Mouse (Mus musculus) limb, embryonic 14.5 days (tissue): Measurements from ENCODE around the gene Mnd1. TPM values are rescaled to one million over a fixed set of nuclear protein-coding genes. Genes with fewer than 3 reads are reported as not detected.

Source experiments
- ATAC-seq: fragments of 200-750 bp; cut with Nextera tagmentation; 2 replicates; pipeline ENCODE4 v1.8.0; 2017; ENCODE audit warnings: low read depth, moderate number of reproducible peaks, moderate TSS enrichment; ENCODE audit not compliant: low FRiP score
- DNase-seq: peaks from one replicate; pipeline ENCODE4 v3.0.0-alpha.2; 2015; ENCODE audit warnings: low spot score
- H3K27ac ChIP-seq: fragments of 300-500 bp; sonication (generic); replicated peaks from 2 replicates; pipeline ENCODE4 v1.5.1; 2014; ENCODE audit warnings: low read depth, mild to moderate bottlenecking, low read length, moderate library complexity, mixed read lengths
- H3K27me3 ChIP-seq: fragments of 300-500 bp; sonication (generic); 2 replicates; pipeline ENCODE4 v1.6.1; 2014; ENCODE audit warnings: low read length, mixed read lengths; ENCODE audit not compliant: control insufficient read depth, insufficient read depth
- H3K36me3 ChIP-seq: fragments of 300-500 bp; sonication (generic); 2 replicates; pipeline ENCODE4 v1.6.1; 2014; ENCODE audit warnings: mild to moderate bottlenecking, low read length, moderate library complexity, mixed read lengths; ENCODE audit not compliant: control insufficient read depth, insufficient read depth
- H3K4me1 ChIP-seq: fragments of 300-500 bp; sonication (generic); 2 replicates; pipeline ENCODE4 v1.6.1; 2014; ENCODE audit warnings: antibody characterized with exemption, low read length, mixed read lengths; ENCODE audit not compliant: control insufficient read depth, insufficient read depth
- H3K4me2 ChIP-seq: fragments of 300-500 bp; sonication (generic); replicated peaks from 2 replicates; pipeline ENCODE4 v1.6.1; 2014; ENCODE audit warnings: low read depth, mild to moderate bottlenecking, low read length, moderate library complexity; ENCODE audit not compliant: severe bottlenecking
- H3K4me3 ChIP-seq: fragments of 300-500 bp; sonication (generic); replicated peaks from 2 replicates; pipeline ENCODE4 v1.5.1; 2014; ENCODE audit warnings: low read length
- H3K9ac ChIP-seq: fragments of 300-500 bp; sonication (generic); 2 replicates; pipeline ENCODE4 v1.6.1; 2014; ENCODE audit warnings: mild to moderate bottlenecking, low read depth, low read length, moderate library complexity; ENCODE audit not compliant: severe bottlenecking
- H3K9me3 ChIP-seq: fragments of 300-500 bp; sonication (generic); 2 replicates; pipeline ENCODE4 v1.6.1; 2016; ENCODE audit warnings: low read length; ENCODE audit not compliant: control insufficient read depth
- POLR2A ChIP-seq: fragments of 200-500 bp; IDR thresholded peaks from 2 replicates; pipeline ENCODE4 v1.8.0; 2012; ENCODE audit warnings: inconsistent platforms, mild to moderate bottlenecking, moderate library complexity, borderline replicate concordance; ENCODE audit not compliant: insufficient read depth, insufficient read length; ENCODE audit errors: extremely low read depth
- WGBS: fragments of 180-500 bp; shearing (Covaris S2); extraction: QIAGEN DNeasy Blood & Tissue Kit; methylation state at CpG from one replicate; pipeline ENCODE4 v1.1.7; 2014; 5-methylcytosine and 5-hydroxymethylcytosine counted together
- polyA plus RNA-seq, 2 experiments: library from polyadenylated mRNA; depleted of rRNA in 1 of 2; stranded (reverse) in 1 of 2; unstranded in 1 of 2; fragments of >200 nt; fragmentation: Nextera tagmentation in 1 of 2; extraction: Ambion mirVana in 1 of 2; gene quantifications; 2 replicates each; pipeline versions ENCODE4 v1.2.1 to v1.2.3; 2012 to 2014

Mnd1 gene
- polyA plus RNA-seq, 2 experiments, result 9.8 to 14.3 TPM

DNA sequence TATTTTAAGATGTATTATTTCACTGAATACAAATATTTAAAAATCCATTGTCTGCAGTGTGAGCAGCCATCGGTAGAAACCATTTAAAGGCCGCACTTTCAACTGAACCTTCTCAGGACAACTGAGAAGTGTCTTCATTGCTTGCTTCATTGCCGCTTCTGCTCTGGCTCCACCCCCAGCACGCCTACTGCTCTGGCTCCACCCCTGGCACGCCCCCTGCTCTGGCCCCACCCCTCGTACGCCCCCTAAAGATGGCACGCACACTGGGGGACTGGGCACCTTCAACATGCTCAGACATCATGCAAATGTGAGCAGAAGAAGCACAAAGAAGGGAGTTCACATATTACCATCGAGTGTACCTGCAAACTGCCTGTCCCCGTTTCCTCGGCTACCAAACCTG, 16.8 kb upstream of the Mnd1 start:
- no peaks in the 10 kb centered on the region for H3K4me1 ChIP-seq
- no peak for TF ChIP-seq POLR2A
- H3K4me2 ChIP-seq, result no peak overlapping the region
- H3K9ac ChIP-seq, result no peak overlapping the region
- H3K9me3 ChIP-seq, result no peaks in the 10 kb centered on the region
- ATAC-seq (no peak), DNase-seq (no peak)
- no peaks in the 10 kb centered on the region for H3K27me3 ChIP-seq
- 46% methylated on average over 11 of the region's 11 CpGs for WGBS
- H3K4me3 ChIP-seq, result no peak overlapping the region
- H3K36me3 ChIP-seq, result no peaks in the 10 kb centered on the region
- H3K27ac ChIP-seq, result no peak overlapping the region

DNA sequence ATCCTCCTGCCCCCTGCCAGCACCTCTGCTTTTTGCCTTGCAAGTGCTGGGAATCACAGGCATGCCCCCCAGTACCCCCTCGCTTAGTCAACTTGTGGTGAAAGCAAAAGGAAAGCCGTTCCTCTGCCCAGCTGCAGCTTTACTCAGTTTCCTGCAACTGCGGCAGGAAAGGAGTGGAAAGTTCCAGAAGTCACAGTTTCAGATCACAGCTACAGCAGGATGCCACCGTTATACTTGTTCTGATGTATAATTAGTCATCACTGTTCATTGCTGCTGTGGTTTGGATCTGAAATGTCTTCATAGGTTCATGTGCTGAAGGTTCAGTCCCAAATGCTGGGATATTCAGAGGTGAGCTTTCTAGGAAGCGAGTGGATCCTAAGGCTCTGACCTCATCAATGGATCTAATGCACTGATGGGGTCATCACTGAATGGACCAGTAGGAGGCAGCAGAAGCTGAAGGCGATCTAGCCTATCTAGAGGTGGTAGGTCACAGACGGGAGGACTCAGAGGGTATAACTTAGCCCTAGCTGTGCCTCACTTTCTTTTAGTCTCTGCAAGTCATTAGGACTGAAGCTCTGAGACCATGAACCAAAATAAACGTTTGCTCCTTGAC, 13.9 kb upstream of the Mnd1 start:
- no peaks in the 10 kb centered on the region for H3K27me3 ChIP-seq
- peaks cover 10% of the 10 kb centered on the region for H3K36me3 ChIP-seq
- H3K4me2 ChIP-seq, result no peak overlapping the region
- no peak overlapping the region for H3K27ac ChIP-seq
- no peak overlapping the region for H3K4me3 ChIP-seq
- ATAC-seq, result no peak
- H3K9ac ChIP-seq, result no peak overlapping the region
- no peak for DNase-seq
- no peak for TF ChIP-seq POLR2A
- H3K4me1 ChIP-seq, result no peaks in the 10 kb centered on the region
- WGBS, result 71% methylated on average over 8 of the region's 8 CpGs
- no peaks in the 10 kb centered on the region for H3K9me3 ChIP-seq

DNA sequence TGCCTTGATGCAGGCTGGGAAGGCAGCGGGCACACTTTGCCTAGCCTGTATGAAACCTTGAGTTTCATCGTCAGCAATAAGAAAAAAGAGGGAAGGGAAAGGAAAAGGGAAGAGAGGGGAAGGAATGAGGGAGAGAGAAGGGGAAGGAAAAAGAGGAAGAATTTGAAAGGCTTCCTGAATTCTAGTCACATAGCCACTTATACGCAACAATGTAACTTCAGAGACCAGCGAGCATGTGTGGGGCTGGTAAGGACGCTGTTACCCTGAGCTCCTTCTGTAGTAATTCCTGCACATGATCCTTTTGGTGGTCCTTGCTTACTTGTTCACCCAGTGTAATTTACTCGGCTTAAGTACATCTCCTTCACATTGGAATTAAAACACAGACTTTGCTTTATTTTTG, 13.4 kb upstream of the Mnd1 start:
- Histone ChIP-seq H3K27ac (no peak overlapping the region), H3K9ac (no peak overlapping the region), H3K4me1 (no peaks in the 10 kb centered on the region), H3K27me3 (no peaks in the 10 kb centered on the region), H3K9me3 (no peaks in the 10 kb centered on the region), H3K4me2 (no peak overlapping the region), H3K4me3 (no peak overlapping the region), H3K36me3 (peaks cover 13% of the 10 kb centered on the region)
- WGBS, result 86% methylated on average over 6 of the region's 6 CpGs
- DNase-seq (no peak), ATAC-seq (no peak)
- TF ChIP-seq POLR2A, result no peak

DNA sequence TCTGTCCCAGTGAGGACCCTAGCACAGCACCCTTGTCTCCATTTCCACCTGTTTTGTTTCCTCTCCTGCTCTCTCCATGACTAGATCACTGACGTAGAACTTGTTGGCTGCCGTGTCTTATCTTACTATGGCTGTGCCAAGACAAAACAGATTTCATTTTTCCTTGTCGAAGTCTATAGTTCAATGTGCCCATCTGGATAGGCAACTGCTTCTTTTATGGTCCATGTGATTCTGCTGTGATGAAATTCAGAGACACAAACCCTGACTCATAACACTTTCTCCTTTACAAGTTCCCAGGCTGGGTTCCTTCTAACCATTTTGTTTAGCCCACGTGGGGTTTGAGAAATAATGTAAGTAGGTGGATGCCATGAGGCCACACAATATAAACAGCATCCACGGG, 10.5 kb upstream of the Mnd1 start:
- H3K4me2 ChIP-seq, result no peak overlapping the region
- no peaks in the 10 kb centered on the region for H3K4me1 ChIP-seq
- peaks cover 18% of the 10 kb centered on the region for H3K36me3 ChIP-seq
- no peak overlapping the region for H3K9ac ChIP-seq
- no peaks in the 10 kb centered on the region for H3K9me3 ChIP-seq
- TF ChIP-seq POLR2A, result no peak
- no peak overlapping the region for H3K4me3 ChIP-seq
- WGBS, result 89% methylated on average over 5 of the region's 5 CpGs
- no peak overlapping the region for H3K27ac ChIP-seq
- ATAC-seq (no peak), DNase-seq (no peak)
- H3K27me3 ChIP-seq, result no peaks in the 10 kb centered on the region

DNA sequence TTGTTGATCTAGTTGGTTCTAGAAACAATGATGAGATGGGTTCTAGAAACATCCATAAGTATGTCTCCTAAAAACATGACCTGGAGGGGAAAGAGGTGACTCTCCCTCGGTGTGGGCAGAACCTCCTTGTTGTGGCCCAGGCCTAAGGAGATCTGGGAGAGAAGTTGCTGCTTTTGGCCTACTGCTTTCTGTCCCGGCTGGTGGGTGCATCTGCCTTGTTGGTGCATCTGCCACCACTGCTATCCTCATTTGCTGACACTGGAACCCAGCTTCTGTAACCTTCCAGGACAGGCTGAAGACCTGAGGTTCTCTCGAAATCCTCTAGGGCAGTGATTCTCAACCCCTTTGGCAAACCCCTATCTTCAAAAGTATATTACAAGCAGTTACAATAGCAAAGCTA, 9.8 kb upstream of the Mnd1 start:
- WGBS, result 91% methylated on average over 3 of the region's 3 CpGs
- H3K27ac ChIP-seq, result no peak overlapping the region
- H3K36me3 ChIP-seq, result peaks cover 18% of the 10 kb centered on the region
- no peaks in the 10 kb centered on the region for H3K27me3 ChIP-seq
- H3K4me2 ChIP-seq, result no peak overlapping the region
- H3K9me3 ChIP-seq, result no peaks in the 10 kb centered on the region
- H3K4me1 ChIP-seq, result no peaks in the 10 kb centered on the region
- H3K4me3 ChIP-seq, result no peak overlapping the region
- TF ChIP-seq POLR2A, result no peak
- ATAC-seq (no peak), DNase-seq (no peak)
- no peak overlapping the region for H3K9ac ChIP-seq
